Mouse (Mus musculus): ENCODE measurements around the gene Phf19. TPM values are rescaled to one million over a fixed set of nuclear protein-coding genes. Genes with fewer than 3 reads are reported as not detected.
A peak's percentile ranks its signal among the peaks of the same experiment; 100 is the strongest.

Phf19 gene
- total and polyA plus RNA-seq, 3 experiments, result 16.8 to 25.4 (median 20.5) TPM

DNA sequence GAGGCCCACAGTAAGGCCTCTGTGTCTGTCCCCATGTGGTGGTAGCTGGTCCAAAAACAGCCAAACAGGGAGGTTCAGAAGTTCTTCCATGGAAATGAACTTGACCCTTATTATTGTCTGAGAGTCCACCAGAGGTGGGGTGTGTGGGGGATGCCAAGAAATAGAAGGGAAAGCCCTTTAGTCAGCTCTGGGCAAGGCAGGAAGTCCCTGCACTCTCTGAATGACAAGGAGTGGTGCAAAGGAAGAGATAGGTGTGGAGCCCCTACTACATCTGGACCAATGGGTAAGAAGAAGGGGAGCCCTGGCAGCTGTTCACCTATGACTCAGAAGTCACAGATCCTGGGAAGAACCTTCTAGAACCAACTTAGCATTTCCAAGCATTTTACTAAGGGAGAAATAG is 40.5 kb upstream of the Phf19 start (continued):
- TF ChIP-seq POLR2AphosphoS2 (IDR thresholded peaks at IDR 0.05; ENCODE audit: low read depth, low read length) (no peak), MEF2A (IDR thresholded peaks at IDR 0.05; ENCODE audit: borderline replicate concordance, low read depth, low read length) (peak; percentile 70), HCFC1 (IDR thresholded peaks at IDR 0.05; ENCODE audit: low read depth, low read length) (no peak), ETS1 (conservative IDR thresholded peaks at IDR 0.05; ENCODE audit: low read depth, low read length) (peak; percentile 96), TBP (conservative IDR thresholded peaks at IDR 0.05; ENCODE audit: low read depth, low read length) (0 out of 2 replicates have a peak, but pooled peaks have one; percentile 5), USF1 (IDR thresholded peaks at IDR 0.05; ENCODE audit: low read depth, low read length) (no peak), PAX5 (IDR thresholded peaks at IDR 0.05; ENCODE audit: low read length) (no peak), TCF12 (IDR thresholded peaks at IDR 0.05; ENCODE audit: low read depth, low read length) (peak; percentile 78)

DNA sequence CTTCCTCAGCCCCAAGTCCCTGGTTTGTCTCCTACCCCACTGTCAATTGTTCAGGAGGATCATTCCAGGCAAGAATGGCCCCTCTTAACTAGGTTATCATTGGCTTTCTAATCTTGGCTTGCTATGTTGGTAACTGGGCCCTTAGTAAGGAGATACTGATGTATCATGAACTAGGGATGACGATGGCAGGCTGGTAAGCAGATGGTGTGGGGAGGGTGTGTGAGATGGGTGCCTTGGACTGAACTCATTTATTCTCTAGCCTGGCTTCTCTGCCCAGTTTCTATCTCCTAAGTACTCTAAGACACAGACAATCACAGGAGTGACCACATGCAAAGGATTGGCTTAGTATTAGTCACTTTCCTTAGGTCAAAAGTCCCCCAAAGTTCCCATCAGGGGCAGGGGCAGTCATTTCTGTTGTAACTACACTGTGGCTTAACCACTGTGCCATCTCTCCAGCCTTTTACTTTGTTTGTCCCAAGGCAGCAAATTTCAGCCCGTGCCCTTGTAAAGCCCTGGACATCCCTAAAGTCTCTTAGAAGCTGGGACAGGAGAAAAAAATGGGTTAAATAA is 39.8 kb upstream of the Phf19 start:
- Histone ChIP-seq H3K4me1 (ENCODE audit: control insufficient read depth in 1 of 2, insufficient read depth in 2 of 2) (peaks cover 27 to 77% of the 10 kb centered on the region in 2 experiments), H3K4me3 (replicated peaks in 1 of 3; ENCODE audit: low read depth in 2 of 3, low read length in 2 of 3, poor library complexity in 1 of 3) (peak overlapping the region in 2 of 3 experiments; percentile 17 to 29), H3K4me2 (ENCODE audit: insufficient read depth, low read depth, poor library complexity, severe bottlenecking) (peak overlapping the region; percentile 76), H3K36me3 (replicated peaks in 1 of 2; ENCODE audit: control insufficient read depth in 1 of 2, insufficient read depth in 1 of 2, low read length in 1 of 2) (peaks cover 46 to 66% of the 10 kb centered on the region in 2 experiments), H3K79me2 (replicated peaks; ENCODE audit: control insufficient read depth, extremely low read depth, insufficient read depth, poor library complexity, severe bottlenecking) (peaks cover 68% of the 10 kb centered on the region), H3K27ac (ENCODE audit: insufficient read depth, low read depth) (peak overlapping the region; percentile 96), H3K27me3 (replicated peaks) (no peaks in the 10 kb centered on the region), H3K9me3 (replicated peaks; ENCODE audit: low read length) (no peaks in the 10 kb centered on the region), H3K9ac (ENCODE audit: insufficient read depth, low read depth) (peak overlapping the region; percentile 87; the same call in 1 of the 2 replicates)
- DNase-seq (ENCODE audit: extremely low read depth), result peak; percentile 78
- in situ Hi-C loops (cut with MboI; ENCODE audit: low pct_ligation_motif_present, low pct_unique_long_range_greater_than_20kb, low sequenced_read_pairs), result no loop called here
- dilution Hi-C loops (cut with MboI; ENCODE audit: extremely low pct_ligation_motif_present, extremely low pct_unique_long_range_greater_than_20kb, low sequenced_read_pairs), result no loop called here
- no peak for TF ChIP-seq SMC3 (IDR thresholded peaks at IDR 0.05; ENCODE audit: low read depth, low read length)
- TF ChIP-seq NRF1 (IDR thresholded peaks at IDR 0.05; ENCODE audit: low read depth, low read length), result 0 out of 2 replicates have a peak, but pooled peaks have one; percentile 26
- TF ChIP-seq RAD21 (IDR thresholded peaks at IDR 0.05; ENCODE audit: low read depth, low read length), result no peak
- TF ChIP-seq UBTF (IDR thresholded peaks at IDR 0.05; ENCODE audit: low read depth, low read length), result no peak; the same call in none of the 2 replicates
- TF ChIP-seq JUND (conservative IDR thresholded peaks at IDR 0.05; ENCODE audit: low read depth, low read length), result peak; percentile 90
- no peak for TF ChIP-seq PAX5 (IDR thresholded peaks at IDR 0.05; ENCODE audit: low read length)
- TF ChIP-seq KAT2A (IDR thresholded peaks at IDR 0.05; ENCODE audit: insufficient replicate concordance, low read length), result peak; percentile 63; the same call in 1 of the 2 replicates
- peak; percentile 90 for TF ChIP-seq CHD2 (IDR thresholded peaks at IDR 0.05; ENCODE audit: low read length)
- TF ChIP-seq MAZ (IDR thresholded peaks at IDR 0.05; ENCODE audit: low read depth, low read length), result peak; percentile 73
- peak; percentile 93 for TF ChIP-seq ETS1 (conservative IDR thresholded peaks at IDR 0.05; ENCODE audit: low read depth, low read length)
- TF ChIP-seq POLR2A (IDR thresholded peaks at IDR 0.05; ENCODE audit: low read depth, low read length), result 0 out of 2 replicates have a peak, but pooled peaks have one; percentile 10
- 0 out of 2 replicates have a peak, but pooled peaks have one; percentile 33 for TF ChIP-seq ZNF384 (IDR thresholded peaks at IDR 0.05; ENCODE audit: low read depth, low read length)
- TF ChIP-seq TCF12 (IDR thresholded peaks at IDR 0.05; ENCODE audit: low read depth, low read length), result peak; percentile 95
- TF ChIP-seq IRF4 (IDR thresholded peaks at IDR 0.05; ENCODE audit: low read depth, low read length), result peak; percentile 98
- no peak for TF ChIP-seq USF2 (conservative IDR thresholded peaks at IDR 0.05; ENCODE audit: low read depth, low read length)
- peak; percentile 14; the same call in 1 of the 2 replicates for TF ChIP-seq HCFC1 (IDR thresholded peaks at IDR 0.05; ENCODE audit: low read depth, low read length)
- 0 out of 2 replicates have a peak, but pooled peaks have one; percentile 38 for TF ChIP-seq TBP (conservative IDR thresholded peaks at IDR 0.05; ENCODE audit: low read depth, low read length)
- TF ChIP-seq BHLHE40 (IDR thresholded peaks at IDR 0.05; ENCODE audit: low read depth, low read length), result peak; percentile 86
- TF ChIP-seq GABPA (IDR thresholded peaks at IDR 0.05; ENCODE audit: insufficient replicate concordance, low read depth, low read length), result no peak
- TF ChIP-seq ZKSCAN1 (IDR thresholded peaks at IDR 0.05; ENCODE audit: borderline replicate concordance, low read depth, low read length), result no peak
- TF ChIP-seq RCOR1 (conservative IDR thresholded peaks at IDR 0.05; ENCODE audit: low read depth, low read length), result peak; percentile 90; the same call in 1 of the 2 replicates
- peak; percentile 98 for TF ChIP-seq EP300 (IDR thresholded peaks at IDR 0.05; ENCODE audit: low read length)
- peak; percentile 74; the same call in 1 of the 2 replicates for TF ChIP-seq MYC (IDR thresholded peaks at IDR 0.05; ENCODE audit: low read depth, low read length)
- no peak for TF ChIP-seq E2F4 (IDR thresholded peaks at IDR 0.05; ENCODE audit: insufficient replicate concordance, low read depth, low read length)
- 0 out of 2 replicates have a peak, but pooled peaks have one; percentile 65 for TF ChIP-seq MXI1 (IDR thresholded peaks at IDR 0.05; ENCODE audit: low read depth, low read length)
- TF ChIP-seq ZC3H11A (IDR thresholded peaks at IDR 0.05; ENCODE audit: low read depth, low read length), result no peak
- peak; percentile 47; the same call in 1 of the 2 replicates for TF ChIP-seq NELFE (IDR thresholded peaks at IDR 0.05; ENCODE audit: low read depth, low read length)
- peak; percentile 89; the same call in 1 of the 2 replicates for TF ChIP-seq JUN (IDR thresholded peaks at IDR 0.05; ENCODE audit: insufficient read depth, low read depth, low read length)
- peak; percentile 92; the same call in 1 of the 2 replicates for TF ChIP-seq CHD1 (IDR thresholded peaks at IDR 0.05; ENCODE audit: low read depth, low read length)
- peak; percentile 72 for TF ChIP-seq MAX (IDR thresholded peaks at IDR 0.05; ENCODE audit: low read length)
- TF ChIP-seq MAFK (IDR thresholded peaks at IDR 0.05; ENCODE audit: insufficient replicate concordance, low read length), result peak; percentile 89
